Mouse (Mus musculus) forebrain, postnatal 0 days (tissue): ENCODE measurements at regions not wholly inside any gene's neighbourhood (a gene's known extent, or its start where the extent isn't known, plus 50 kb on each side); places are given as distances from the start of the nearest gene placed in this dataset.

Experiments used
- ATAC-seq: fragments of 200-750 bp; cut with Nextera tagmentation; 2 replicates; pipeline ENCODE4 v1.8.0; 2017; ENCODE audit warnings: mild to moderate bottlenecking, moderate library complexity
- DNase-seq: peaks from one replicate; pipeline ENCODE4 v3.0.0-alpha.2; 2015
- H3K27ac ChIP-seq: fragments of 300-500 bp; sonication (generic); 2 replicates; pipeline ENCODE4 v1.5.1; 2014; ENCODE audit warnings: low read depth, mild to moderate bottlenecking, antibody characterized with exemption, low read length, moderate library complexity, mixed read lengths
- H3K27me3 ChIP-seq: fragments of 300-500 bp; sonication (generic); 2 replicates; pipeline ENCODE4 v1.6.1; 2014; ENCODE audit warnings: mild to moderate bottlenecking, low read length, mixed read lengths; ENCODE audit not compliant: insufficient read depth
- H3K36me3 ChIP-seq: fragments of 300-500 bp; sonication (generic); 2 replicates; pipeline ENCODE4 v1.6.1; 2014; ENCODE audit warnings: mild to moderate bottlenecking, moderate library complexity; ENCODE audit not compliant: insufficient read depth
- H3K4me1 ChIP-seq: fragments of 300-500 bp; sonication (generic); 2 replicates; pipeline ENCODE4 v1.6.1; 2014; ENCODE audit warnings: antibody characterized with exemption; ENCODE audit not compliant: insufficient read depth
- H3K4me2 ChIP-seq: fragments of 300-500 bp; sonication (generic); 2 replicates; pipeline ENCODE4 v1.6.1; 2014; ENCODE audit warnings: low read depth, mild to moderate bottlenecking, moderate library complexity
- H3K4me3 ChIP-seq: fragments of 300-500 bp; sonication (generic); 2 replicates; pipeline ENCODE4 v1.5.1; 2014; ENCODE audit warnings: low read depth, low read length, mixed read lengths
- H3K9ac ChIP-seq: fragments of 300-500 bp; sonication (generic); 2 replicates; pipeline ENCODE4 v1.6.1; 2014; ENCODE audit warnings: mild to moderate bottlenecking
- H3K9me3 ChIP-seq: fragments of 300-500 bp; sonication (generic); 2 replicates; pipeline ENCODE4 v1.6.1; 2016; ENCODE audit warnings: low read length
- CTCF ChIP-seq: sonication (generic); IDR thresholded peaks from 2 replicates; pipeline ENCODE4 v1.5.1; 2016; ENCODE audit warnings: antibody characterized with exemption, control low read depth, low read depth
- WGBS: fragments of 180-500 bp; shearing (Covaris S2); extraction: QIAGEN DNeasy Blood & Tissue Kit; methylation state at CpG from one replicate; pipeline ENCODE4 v1.1.7; 2014; 5-methylcytosine and 5-hydroxymethylcytosine counted together

DNA sequence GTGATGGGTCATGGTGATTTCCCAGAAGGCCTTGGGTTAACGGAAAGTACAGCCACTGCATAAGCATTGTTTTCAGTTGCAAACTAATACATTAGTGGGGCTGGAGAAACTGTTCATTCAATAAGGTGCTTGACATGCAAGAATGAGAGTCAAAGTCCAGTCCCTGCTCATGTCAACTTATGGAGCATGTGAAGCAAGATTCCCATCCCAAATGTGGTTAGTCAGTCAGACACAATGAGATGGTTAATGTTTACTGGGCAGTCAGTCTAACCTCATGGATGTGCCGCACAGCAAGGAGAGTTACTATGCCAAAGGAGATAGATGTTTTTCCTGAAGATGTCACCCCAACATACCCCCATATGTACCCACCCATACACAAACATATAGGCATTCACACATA, 993.8 kb upstream of the Jmjd1c start:
- 86% methylated on average over 2 of the region's 2 CpGs for WGBS
- Histone ChIP-seq H3K27me3 (no peaks in the 10 kb centered on the region), H3K4me1 (no peaks in the 10 kb centered on the region), H3K9ac (no peak overlapping the region), H3K9me3 (no peaks in the 10 kb centered on the region), H3K4me3 (no peak overlapping the region), H3K36me3 (no peaks in the 10 kb centered on the region), H3K27ac (no peak overlapping the region), H3K4me2 (no peak overlapping the region)
- TF ChIP-seq CTCF, result no peak
- ATAC-seq, result no peak
- no peak for DNase-seq

GRCm38 (mm10) chr10:66131361-66131760, 964.6 kb upstream of the Jmjd1c start:
- Histone ChIP-seq H3K4me2 (no peak overlapping the region), H3K27me3 (no peaks in the 10 kb centered on the region), H3K9ac (no peak overlapping the region), H3K27ac (no peak overlapping the region), H3K36me3 (no peaks in the 10 kb centered on the region), H3K4me3 (no peak overlapping the region), H3K9me3 (no peaks in the 10 kb centered on the region), H3K4me1 (no peaks in the 10 kb centered on the region)
- TF ChIP-seq CTCF, result no peak
- WGBS, result 63% methylated on average over 3 of the region's 3 CpGs
- DNase-seq (no peak), ATAC-seq (no peak)

DNA sequence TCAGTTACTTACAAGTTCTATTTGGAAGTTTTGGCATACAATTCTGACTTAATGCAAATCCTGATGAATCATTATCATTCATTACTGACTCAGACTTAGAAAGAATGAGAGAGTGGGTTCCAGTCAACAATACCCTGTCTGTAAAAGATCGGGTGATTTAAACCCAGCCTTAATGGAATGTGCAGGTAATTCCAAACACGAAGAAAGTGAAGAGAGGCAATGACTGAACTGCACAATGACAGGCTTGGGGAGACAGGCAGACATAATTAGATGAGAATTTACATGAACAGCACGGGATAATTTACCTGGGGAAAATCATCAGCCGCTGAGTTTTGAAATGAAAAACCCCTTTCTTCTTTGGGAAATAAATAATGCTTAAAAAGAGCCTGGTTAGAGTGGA, 963.9 kb upstream of the Jmjd1c start:
- no peaks in the 10 kb centered on the region for H3K4me1 ChIP-seq
- no peak overlapping the region for H3K9ac ChIP-seq
- peak; percentile 72; the same call in 1 of the 2 replicates for ATAC-seq
- H3K9me3 ChIP-seq, result no peaks in the 10 kb centered on the region
- no peak overlapping the region for H3K4me3 ChIP-seq
- 26% methylated on average over 4 of the region's 4 CpGs for WGBS
- H3K27me3 ChIP-seq, result no peaks in the 10 kb centered on the region
- H3K4me2 ChIP-seq, result no peak overlapping the region
- H3K27ac ChIP-seq, result no peak overlapping the region
- no peaks in the 10 kb centered on the region for H3K36me3 ChIP-seq
- DNase-seq, result no peak
- TF ChIP-seq CTCF, result no peak

DNA sequence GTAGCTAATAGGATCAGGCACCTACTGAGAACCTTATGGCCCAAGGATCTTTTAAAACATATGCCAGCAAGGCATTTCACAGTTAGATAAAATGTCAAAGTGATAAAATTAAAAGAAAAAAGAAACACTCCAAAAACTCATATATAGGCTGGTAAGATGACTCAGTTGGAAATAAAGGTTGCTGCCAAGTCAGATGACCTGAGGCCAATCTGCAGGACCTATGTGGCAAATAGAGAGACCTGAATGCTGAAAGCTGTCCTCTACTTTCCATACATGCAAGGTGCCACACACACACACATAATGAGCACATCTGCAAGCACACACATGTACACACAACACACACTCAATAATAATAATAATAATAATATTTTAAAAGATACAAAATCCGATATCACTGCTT, 953.5 kb upstream of the Jmjd1c start:
- no peaks in the 10 kb centered on the region for H3K4me1 ChIP-seq
- H3K27ac ChIP-seq, result no peak overlapping the region
- H3K9me3 ChIP-seq, result no peaks in the 10 kb centered on the region
- H3K27me3 ChIP-seq, result no peaks in the 10 kb centered on the region
- ATAC-seq, result no peak
- no peaks in the 10 kb centered on the region for H3K36me3 ChIP-seq
- H3K9ac ChIP-seq, result no peak overlapping the region
- no peak overlapping the region for H3K4me3 ChIP-seq
- TF ChIP-seq CTCF, result no peak
- H3K4me2 ChIP-seq, result no peak overlapping the region
- WGBS, result 53% methylated on average over 1 of the region's 1 CpGs
- no peak for DNase-seq

GRCm38 (mm10) chr10:66142910-66143309, 953.0 kb upstream of the Jmjd1c start:
- ATAC-seq (peak; percentile 12; the same call in 1 of the 2 replicates), DNase-seq (no peak)
- Histone ChIP-seq H3K4me1 (no peaks in the 10 kb centered on the region), H3K9me3 (no peaks in the 10 kb centered on the region), H3K36me3 (no peaks in the 10 kb centered on the region), H3K4me3 (no peak overlapping the region), H3K9ac (no peak overlapping the region), H3K4me2 (no peak overlapping the region), H3K27ac (no peak overlapping the region), H3K27me3 (no peaks in the 10 kb centered on the region)
- no peak for TF ChIP-seq CTCF

- Histone ChIP-seq H3K9ac (no peak overlapping the region), H3K27me3 (no peaks in the 10 kb centered on the region), H3K4me3 (no peak overlapping the region), H3K4me1 (no peaks in the 10 kb centered on the region), H3K9me3 (no peaks in the 10 kb centered on the region), H3K27ac (no peak overlapping the region), H3K4me2 (no peak overlapping the region), H3K36me3 (no peaks in the 10 kb centered on the region)
- no peak for DNase-seq
- 79% methylated on average over 2 of the region's 2 CpGs for WGBS
- ATAC-seq, result no peak
- TF ChIP-seq CTCF, result no peak
These were observed 945.0 kb upstream of the Jmjd1c start for GRCm38 (mm10) chr10:66150966-66151365.

DNA sequence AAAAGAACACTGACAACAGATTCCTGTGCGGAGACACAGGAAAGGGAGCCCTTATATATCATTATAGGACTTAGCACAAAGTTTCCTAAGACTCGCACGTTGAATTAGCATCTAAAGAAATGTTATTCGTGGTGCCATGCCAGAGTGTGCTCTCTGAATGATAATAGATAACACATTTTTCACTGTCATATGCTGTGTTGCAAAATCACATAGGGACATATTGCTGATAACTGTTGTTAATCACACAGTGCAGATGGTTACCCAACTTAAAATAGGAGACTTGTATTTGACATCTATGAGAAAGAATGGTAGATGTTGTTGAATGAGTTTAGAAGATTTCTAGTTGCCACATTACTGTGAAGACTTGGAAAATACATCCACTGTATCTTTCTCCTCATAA, 943.1 kb upstream of the Jmjd1c start:
- H3K27me3 ChIP-seq, result no peaks in the 10 kb centered on the region
- no peak overlapping the region for H3K4me2 ChIP-seq
- 58% methylated on average over 4 of the region's 4 CpGs for WGBS
- no peaks in the 10 kb centered on the region for H3K9me3 ChIP-seq
- ATAC-seq (peak; percentile 91), DNase-seq (peak; percentile 47)
- H3K4me1 ChIP-seq, result no peaks in the 10 kb centered on the region
- no peak overlapping the region for H3K4me3 ChIP-seq
- no peak overlapping the region for H3K27ac ChIP-seq
- H3K36me3 ChIP-seq, result no peaks in the 10 kb centered on the region
- H3K9ac ChIP-seq, result no peak overlapping the region
- TF ChIP-seq CTCF, result no peak
